Mouse (Mus musculus) cortical plate, adult 2 months (tissue): ENCODE measurements at regions not wholly inside any gene's neighbourhood (a gene's known extent, or its start where the extent isn't known, plus 50 kb on each side); places are given as distances from the start of the nearest gene placed in this dataset.

Experiments
- H3K27ac ChIP-seq: fragments of 200-500 bp; 2 replicates; pipeline ENCODE4 v1.5.1; 2012; ENCODE audit warnings: low read length, control low read depth, inconsistent platforms; ENCODE audit not compliant: insufficient read depth
- H3K4me1 ChIP-seq: fragments of 200-500 bp; 2 replicates; pipeline ENCODE4 v1.6.1; 2011; ENCODE audit warnings: low read length; ENCODE audit not compliant: control insufficient read depth, insufficient read depth
- H3K4me3 ChIP-seq: fragments of 200-500 bp; 2 replicates; pipeline ENCODE4 v1.5.1; 2011; ENCODE audit warnings: mild to moderate bottlenecking, low read length, control low read depth; ENCODE audit not compliant: insufficient read depth
- CTCF ChIP-seq: fragments of 200-500 bp; IDR thresholded peaks from 2 replicates; pipeline ENCODE4 v1.5.1; 2011; ENCODE audit warnings: mild to moderate bottlenecking, control low read depth, low read length; ENCODE audit not compliant: insufficient read depth; ENCODE audit errors: extremely low read depth
- POLR2A ChIP-seq: fragments of 200-500 bp; IDR thresholded peaks from 2 replicates; pipeline ENCODE4 v1.6.1; 2011; ENCODE audit warnings: mild to moderate bottlenecking, low read length, control low read depth; ENCODE audit not compliant: insufficient read depth; ENCODE audit errors: extremely low read depth

DNA sequence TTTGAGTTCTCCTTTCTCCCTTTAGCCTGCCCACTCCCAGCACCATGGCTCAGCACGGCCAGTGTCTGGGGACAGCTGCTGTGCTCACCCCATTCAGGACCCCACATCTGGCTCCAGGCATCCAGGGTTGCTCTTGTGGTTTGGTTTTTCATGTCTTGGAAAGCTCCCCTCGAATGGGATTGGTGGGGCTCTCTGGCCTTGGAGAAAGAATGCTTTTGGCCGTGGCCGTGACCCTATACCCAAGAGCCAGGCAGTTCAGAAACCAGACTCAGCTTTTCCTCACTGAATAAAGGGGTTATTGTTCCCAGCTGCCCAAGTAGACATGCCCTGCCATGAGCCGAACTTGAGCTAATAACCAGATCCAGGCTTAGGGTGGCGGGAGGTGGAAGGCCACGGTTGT, 691.8 kb upstream of the 3110018I06Rik start:
- Histone ChIP-seq H3K4me1 (no peaks in the 10 kb centered on the region), H3K4me3 (no peak overlapping the region), H3K27ac (no peak overlapping the region)
- TF ChIP-seq CTCF: no peak
- TF ChIP-seq POLR2A: no peak

DNA sequence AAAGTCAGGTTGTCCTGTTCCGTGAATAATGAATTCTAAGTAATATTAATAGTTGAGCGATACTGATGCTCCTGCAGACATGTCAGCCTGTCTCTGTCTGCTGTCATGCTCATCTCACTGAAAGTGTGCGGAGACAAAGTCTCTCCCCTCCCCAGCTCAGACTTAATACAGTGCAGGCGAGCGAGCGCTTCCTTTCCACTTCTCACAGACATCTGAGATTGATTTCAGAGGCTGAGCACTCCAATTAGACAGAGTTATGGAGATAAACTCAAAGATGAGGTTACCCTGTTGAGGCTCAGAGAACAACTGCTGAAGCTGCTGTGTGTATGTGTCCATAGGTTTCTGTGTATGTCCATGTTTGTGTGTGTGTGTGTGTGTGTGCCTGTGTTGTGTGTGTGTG, 668.7 kb upstream of the 3110018I06Rik start:
- Histone ChIP-seq H3K4me1 (no peaks in the 10 kb centered on the region), H3K27ac (no peak overlapping the region), H3K4me3 (no peak overlapping the region)
- TF ChIP-seq POLR2A (no peak), CTCF (no peak)

DNA sequence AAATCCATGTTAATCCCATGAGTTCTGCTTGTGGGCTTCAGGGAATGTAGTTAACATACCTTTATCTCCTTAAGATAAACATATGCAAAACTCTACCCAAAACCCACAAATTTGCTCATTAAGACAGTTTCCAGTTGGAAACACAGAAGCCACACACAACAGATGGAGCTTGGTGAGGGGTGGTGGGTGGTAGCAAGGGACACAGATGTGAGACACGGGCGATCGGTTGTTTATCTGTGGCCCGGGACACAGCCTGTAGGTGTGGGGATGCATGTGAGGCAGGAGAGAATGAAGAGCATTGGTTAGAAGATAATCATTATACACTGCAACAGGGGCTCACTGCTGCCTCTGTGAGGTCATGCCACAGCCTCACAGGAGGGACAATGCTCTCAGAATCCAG, 666.1 kb upstream of the 3110018I06Rik start:
- Histone ChIP-seq H3K27ac (no peak overlapping the region), H3K4me1 (no peaks in the 10 kb centered on the region), H3K4me3 (no peak overlapping the region)
- TF ChIP-seq CTCF: no peak
- TF ChIP-seq POLR2A: no peak

DNA sequence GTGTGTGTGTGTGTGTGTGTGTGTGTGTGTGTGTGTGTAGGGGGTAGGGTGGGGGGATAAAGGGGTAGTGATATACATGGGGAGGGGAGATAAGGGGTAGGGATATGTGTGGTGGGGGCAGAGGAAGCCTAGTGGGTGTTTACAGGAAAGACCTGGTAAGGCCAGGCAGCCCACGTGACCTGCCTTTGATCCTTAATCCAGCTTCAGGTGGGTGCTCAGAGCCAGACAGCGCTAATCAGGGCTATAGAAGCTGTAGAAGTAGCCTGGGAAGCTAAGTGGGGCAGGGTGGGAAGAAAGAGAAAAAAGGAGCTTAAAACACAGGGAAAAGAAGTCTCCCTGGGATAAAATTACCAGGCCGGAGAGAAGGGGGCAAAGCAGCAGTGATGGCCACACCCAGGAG, 659.9 kb upstream of the 3110018I06Rik start:
- Histone ChIP-seq H3K4me1 (no peaks in the 10 kb centered on the region), H3K4me3 (no peak overlapping the region), H3K27ac (no peak overlapping the region)
- TF ChIP-seq POLR2A (no peak), CTCF (no peak)

DNA sequence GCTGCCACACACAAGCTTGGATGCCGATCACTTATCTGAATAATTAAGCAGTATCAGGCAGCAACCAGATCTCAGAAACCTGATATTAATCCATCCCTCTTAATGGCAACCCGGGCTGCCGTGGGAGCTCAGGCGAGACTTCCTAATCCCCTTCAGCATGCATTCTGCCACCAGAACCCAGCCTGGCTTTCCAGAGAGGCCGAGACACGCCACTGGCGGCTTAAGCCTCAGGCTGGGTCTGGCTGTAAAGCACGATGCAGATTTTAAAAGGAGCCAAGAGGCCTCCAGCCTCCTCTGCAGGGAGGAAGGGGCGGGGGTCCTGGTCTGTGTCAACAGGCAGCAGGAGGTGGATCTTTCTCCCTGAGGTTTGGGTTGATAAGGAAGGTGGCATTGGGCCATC, 659.1 kb upstream of the 3110018I06Rik start:
- no peak for TF ChIP-seq CTCF
- TF ChIP-seq POLR2A: no peak
- Histone ChIP-seq H3K27ac (no peak overlapping the region), H3K4me1 (no peaks in the 10 kb centered on the region), H3K4me3 (no peak overlapping the region)

DNA sequence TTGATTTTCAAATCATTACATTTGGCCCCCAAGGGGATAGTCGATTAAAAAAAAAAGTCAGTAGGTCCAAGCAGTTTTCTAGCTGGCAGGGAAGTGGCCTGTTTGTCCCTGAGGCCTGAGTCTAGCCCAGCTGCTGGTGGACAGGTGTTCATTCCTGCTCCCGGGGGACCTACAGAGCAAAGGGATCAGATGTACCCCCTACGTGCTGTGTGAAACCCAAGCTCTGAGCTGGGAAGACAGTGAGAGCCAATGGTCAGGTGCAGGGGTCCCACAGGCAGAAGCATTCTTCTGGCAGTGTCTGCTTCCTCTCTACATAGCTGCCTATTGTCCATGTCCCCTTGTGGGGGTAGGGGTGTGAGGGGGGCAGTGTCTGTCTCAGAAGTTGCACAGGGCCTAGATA, 653.2 kb upstream of the 3110018I06Rik start:
- Histone ChIP-seq H3K4me1 (no peaks in the 10 kb centered on the region), H3K27ac (no peak overlapping the region), H3K4me3 (no peak overlapping the region)
- TF ChIP-seq CTCF (no peak), POLR2A (no peak)

DNA sequence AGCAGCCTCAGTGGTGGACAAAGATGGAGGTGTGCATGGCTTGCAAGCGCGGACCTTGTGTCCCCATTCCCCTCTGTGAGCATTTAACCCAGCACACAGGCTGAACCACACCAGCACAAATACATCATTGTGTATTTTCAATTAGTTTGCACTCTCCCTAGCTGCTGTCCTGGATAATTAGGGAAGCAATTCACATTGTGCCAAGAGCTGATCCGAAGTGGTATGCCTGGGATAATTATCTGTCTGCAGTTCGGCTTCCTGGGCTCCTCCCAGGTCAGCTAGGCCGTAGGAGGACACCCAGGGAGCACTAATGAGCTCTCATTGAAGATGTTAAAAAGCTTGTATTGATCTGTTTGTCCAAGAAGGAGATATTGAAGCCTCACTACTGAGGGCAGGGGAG, 648.8 kb upstream of the 3110018I06Rik start:
- no peak overlapping the region for H3K4me3 ChIP-seq
- H3K27ac ChIP-seq: no peak overlapping the region
- H3K4me1 ChIP-seq: no peaks in the 10 kb centered on the region
- TF ChIP-seq POLR2A (no peak), CTCF (no peak)

DNA sequence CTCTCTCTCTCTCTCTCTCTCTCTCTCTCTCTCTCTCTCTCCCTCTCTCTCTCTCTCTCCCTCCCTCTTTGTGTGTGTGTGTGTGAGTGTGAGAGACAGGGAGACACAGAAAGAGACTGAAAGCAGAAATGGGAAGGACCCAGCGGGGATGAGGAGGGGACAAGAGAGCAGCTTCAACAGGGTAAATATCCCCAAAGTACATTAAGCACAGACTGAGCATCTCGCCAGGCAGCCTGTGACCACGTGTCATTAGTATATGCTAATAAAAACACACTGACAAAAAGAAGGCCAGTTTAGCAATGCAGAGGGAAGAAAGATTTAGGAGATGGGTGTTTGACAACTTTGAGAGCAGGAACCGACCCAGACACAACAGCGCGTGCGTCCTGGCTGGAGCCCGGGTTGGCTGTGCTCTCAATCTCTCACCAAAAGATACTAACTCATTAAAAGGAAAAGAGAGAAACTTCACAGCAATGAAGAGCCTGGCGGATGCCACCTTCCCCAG, 648.2 kb upstream of the 3110018I06Rik start:
- TF ChIP-seq CTCF (no peak), POLR2A (no peak)
- H3K4me3 ChIP-seq: no peak overlapping the region
- no peaks in the 10 kb centered on the region for H3K4me1 ChIP-seq
- H3K27ac ChIP-seq: no peak overlapping the region

DNA sequence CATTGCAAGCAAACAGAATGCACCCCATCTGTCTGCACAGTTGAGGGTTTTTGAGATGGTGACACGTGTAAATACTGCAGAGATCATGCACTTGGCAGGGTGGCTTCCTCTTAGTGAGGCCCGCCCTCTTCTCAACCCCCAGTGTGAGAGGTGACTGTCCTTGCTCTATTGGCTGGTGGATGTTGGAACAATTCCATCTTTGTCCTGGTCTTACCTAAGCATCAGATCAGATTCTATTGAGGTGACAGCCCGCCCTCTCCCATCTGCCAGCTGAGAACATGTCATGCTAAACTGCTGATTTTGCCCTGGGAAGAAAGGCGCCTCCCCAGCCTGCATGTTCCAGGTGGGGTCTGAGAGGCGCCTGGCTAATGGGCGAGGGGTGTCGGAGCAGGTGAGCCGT, 646.4 kb upstream of the 3110018I06Rik start:
- Histone ChIP-seq H3K4me3 (no peak overlapping the region), H3K27ac (no peak overlapping the region), H3K4me1 (no peaks in the 10 kb centered on the region)
- no peak for TF ChIP-seq CTCF
- TF ChIP-seq POLR2A: no peak

DNA sequence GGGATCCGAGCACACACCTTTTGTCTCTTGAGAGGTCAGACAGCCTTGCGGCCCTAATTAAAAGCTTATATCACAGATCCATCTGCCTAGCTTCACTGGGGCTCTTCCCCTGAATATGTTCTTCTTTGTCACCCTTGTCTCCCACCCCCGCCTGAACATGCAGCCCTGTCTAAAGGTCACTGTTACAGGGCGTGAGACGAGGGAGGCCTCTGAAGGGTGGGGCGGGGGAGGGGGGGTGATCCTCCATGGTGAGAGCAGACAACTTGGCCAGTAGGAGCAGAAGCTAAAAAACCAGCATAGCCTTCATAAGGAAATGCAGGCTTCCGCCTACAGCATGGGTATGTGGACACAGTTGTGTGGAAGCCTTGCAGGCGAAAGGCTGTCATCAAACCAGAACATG, 646.0 kb upstream of the 3110018I06Rik start:
- Histone ChIP-seq H3K4me1 (no peaks in the 10 kb centered on the region), H3K4me3 (no peak overlapping the region), H3K27ac (no peak overlapping the region)
- no peak for TF ChIP-seq CTCF
- no peak for TF ChIP-seq POLR2A
